Mouse (Mus musculus) liver, embryonic 14.5 days (tissue): ENCODE measurements around the gene H60b. TPM values are rescaled to one million over a fixed set of nuclear protein-coding genes. Genes with fewer than 3 reads are reported as not detected.
"Not testable (repeated sequence)": the region's sequence is repeated elsewhere in the genome, so short reads cannot be mapped to it uniquely, and the experiment has no call there.

ENCODE experiments used
- ATAC-seq: fragments of 200-750 bp; cut with Nextera tagmentation; 2 replicates; pipeline ENCODE4 v1.8.0; 2017; ENCODE audit warnings: moderate number of reproducible peaks, mild to moderate bottlenecking, moderate library complexity; ENCODE audit not compliant: insufficient read depth
- DNase-seq, 3 experiments: peaks; one replicate each; pipeline ENCODE4 v3.0.0-alpha.2; 2012 to 2013; ENCODE audit warnings: low read depth in 3 of 3, low spot score in 3 of 3
- H3K27ac ChIP-seq: fragments of 300-500 bp; sonication (generic); 2 replicates; pipeline ENCODE4 v1.5.1; 2014; ENCODE audit warnings: moderate library complexity, mild to moderate bottlenecking, control low read depth, inconsistent platforms
- H3K27me3 ChIP-seq: fragments of 300-500 bp; sonication (generic); 2 replicates; pipeline ENCODE4 v1.6.1; 2014; ENCODE audit warnings: mild to moderate bottlenecking, low read length, moderate library complexity; ENCODE audit not compliant: control insufficient read depth, insufficient read depth
- H3K36me3 ChIP-seq: fragments of 300-500 bp; sonication (generic); replicated peaks from 2 replicates; pipeline ENCODE4 v1.6.1; 2014; ENCODE audit warnings: low read depth; ENCODE audit not compliant: control insufficient read depth, insufficient read depth
- H3K4me1 ChIP-seq, 2 experiments: fragments of 200-500 bp in 1 of 2; fragments of 300-500 bp in 1 of 2; sonication (generic) in 1 of 2; replicated peaks; 2 replicates each; pipeline ENCODE4 v1.6.1; 2012 to 2014; ENCODE audit warnings: antibody characterized with exemption in 1 of 2, inconsistent platforms in 1 of 2, low read length in 1 of 2; ENCODE audit not compliant: control insufficient read depth in 2 of 2, insufficient read depth in 2 of 2
- H3K4me2 ChIP-seq: fragments of 300-500 bp; sonication (generic); 2 replicates; pipeline ENCODE4 v1.6.1; 2014; ENCODE audit warnings: low read depth, mild to moderate bottlenecking, control low read depth, moderate library complexity
- H3K4me3 ChIP-seq, 2 experiments: fragments of 200-500 bp in 1 of 2; fragments of 300-500 bp in 1 of 2; sonication (generic) in 1 of 2; 2 replicates each; pipeline ENCODE4 v1.5.1; 2012 to 2014; ENCODE audit warnings: low read depth in 2 of 2, low read length in 2 of 2, mild to moderate bottlenecking in 2 of 2, control low read depth in 1 of 2, inconsistent platforms in 1 of 2, moderate library complexity in 1 of 2; ENCODE audit not compliant: insufficient read depth in 1 of 2
- H3K9ac ChIP-seq: fragments of 300-500 bp; sonication (generic); replicated peaks from 2 replicates; pipeline ENCODE4 v1.6.1; 2014; ENCODE audit warnings: mild to moderate bottlenecking, control low read depth, moderate library complexity
- H3K9me3 ChIP-seq: fragments of 300-500 bp; sonication (generic); 2 replicates; pipeline ENCODE4 v1.6.1; 2016; ENCODE audit warnings: low read length, mixed read lengths; ENCODE audit not compliant: control insufficient read depth
- CTCF ChIP-seq: IDR thresholded peaks from 2 replicates; pipeline ENCODE4 v1.5.1; 2016; ENCODE audit warnings: antibody characterized with exemption, low read depth, control low read depth
- EP300 ChIP-seq: IDR thresholded peaks from 2 replicates; pipeline ENCODE4 v1.6.1; 2016; ENCODE audit warnings: antibody characterized with exemption, low read depth
- WGBS: fragments of 180-500 bp; shearing (Covaris S2); extraction: QIAGEN DNeasy Blood & Tissue Kit; methylation state at CpG from one replicate; pipeline ENCODE4 v1.1.7; 2014; ENCODE audit not compliant: insufficient replicate concordance; 5-methylcytosine and 5-hydroxymethylcytosine counted together
- polyA plus RNA-seq, 2 experiments: library from polyadenylated mRNA; depleted of rRNA in 1 of 2; stranded (reverse) in 1 of 2; unstranded in 1 of 2; fragments of >200 nt; fragmentation: Nextera tagmentation in 1 of 2; extraction: Ambion mirVana in 1 of 2; gene quantifications; 2 replicates each; pipeline versions ENCODE4 v1.2.1 to v1.2.3; 2012 to 2014

H60b gene
- polyA plus RNA-seq, 2 experiments, result 0.10 TPM; not detected in 1

- Histone ChIP-seq H3K4me3 (peak overlapping the region in 1 of 2 experiments; percentile 10; a peak in 1 of 4 replicates), H3K4me1 (no peaks in the 10 kb centered on the region), H3K9ac (no peak overlapping the region), H3K27me3 (peaks cover 4% of the 10 kb centered on the region; the same call in 1 of the 2 replicates), H3K27ac (no peak overlapping the region), H3K4me2 (peak overlapping the region; percentile 45), H3K36me3 (no peaks in the 10 kb centered on the region), H3K9me3 (no peaks in the 10 kb centered on the region)
- ATAC-seq, result no peak
- WGBS, result 1% methylated on average over 41 of the region's 41 CpGs
- TF ChIP-seq CTCF (no peak), EP300 (no peak)
- no peak for DNase-seq
Measured at GRCm38 (mm10) chr10:22273684-22274305, 115.4 kb downstream of the H60b start.

GRCm38 (mm10) chr10:22274445-22275057 is 116.2 kb downstream of the H60b start:
- no peak overlapping the region for H3K4me3 ChIP-seq
- 5% methylated on average over 18 of the region's 19 CpGs for WGBS
- TF ChIP-seq EP300, result no peak
- TF ChIP-seq CTCF, result 0 out of 2 replicates have a peak, but pooled peaks have one; percentile 11
- peak overlapping the region; percentile 45 for H3K4me2 ChIP-seq
- DNase-seq (no peak), ATAC-seq (no peak)
- no peak overlapping the region for H3K27ac ChIP-seq
- no peaks in the 10 kb centered on the region for H3K9me3 ChIP-seq
- H3K4me1 ChIP-seq, result no peaks in the 10 kb centered on the region
- no peak overlapping the region for H3K9ac ChIP-seq
- H3K27me3 ChIP-seq, result peaks cover 4% of the 10 kb centered on the region; the same call in 1 of the 2 replicates
- no peaks in the 10 kb centered on the region for H3K36me3 ChIP-seq

- 49% methylated on average over 2 of the region's 2 CpGs for WGBS
- not testable (repeated sequence) for H3K27me3 ChIP-seq, H3K27ac ChIP-seq, H3K9ac ChIP-seq, DNase-seq, H3K9me3 ChIP-seq, H3K4me1 ChIP-seq, H3K4me2 ChIP-seq, ATAC-seq, H3K4me3 ChIP-seq, H3K36me3 ChIP-seq
Measured at GRCm38 (mm10) chr10:22278468-22278867, 120.1 kb downstream of the H60b start.

- no peak for TF ChIP-seq EP300
- TF ChIP-seq CTCF, result no peak
- WGBS, result 12% methylated on average over 6 of the region's 6 CpGs
- H3K27ac ChIP-seq, result no peak overlapping the region
- no peaks in the 10 kb centered on the region for H3K27me3 ChIP-seq
- H3K4me1 ChIP-seq, result no peaks in the 10 kb centered on the region
- H3K36me3 ChIP-seq, result no peaks in the 10 kb centered on the region
- ATAC-seq (no peak), DNase-seq (no peak)
- no peak overlapping the region for H3K4me2 ChIP-seq
- no peaks in the 10 kb centered on the region for H3K9me3 ChIP-seq
- no peak overlapping the region for H3K4me3 ChIP-seq
- H3K9ac ChIP-seq, result no peak overlapping the region
Measured at GRCm38 (mm10) chr10:22282816-22283215, 124.4 kb downstream of the H60b start.

GRCm38 (mm10) chr10:22295676-22296075 is 137.3 kb downstream of the H60b start:
- ATAC-seq (no peak), DNase-seq (no peak)
- Histone ChIP-seq H3K4me3 (no peak overlapping the region), H3K27ac (no peak overlapping the region), H3K4me2 (no peak overlapping the region), H3K36me3 (no peaks in the 10 kb centered on the region), H3K9ac (no peak overlapping the region), H3K9me3 (no peaks in the 10 kb centered on the region), H3K4me1 (no peaks in the 10 kb centered on the region), H3K27me3 (no peaks in the 10 kb centered on the region)
- TF ChIP-seq CTCF (no peak), EP300 (no peak)
- 20% methylated on average over 1 of the region's 1 CpGs for WGBS
